Comparison of ENCODE assay signal across 8 mouse cellular contexts in the genomic region with DNA sequence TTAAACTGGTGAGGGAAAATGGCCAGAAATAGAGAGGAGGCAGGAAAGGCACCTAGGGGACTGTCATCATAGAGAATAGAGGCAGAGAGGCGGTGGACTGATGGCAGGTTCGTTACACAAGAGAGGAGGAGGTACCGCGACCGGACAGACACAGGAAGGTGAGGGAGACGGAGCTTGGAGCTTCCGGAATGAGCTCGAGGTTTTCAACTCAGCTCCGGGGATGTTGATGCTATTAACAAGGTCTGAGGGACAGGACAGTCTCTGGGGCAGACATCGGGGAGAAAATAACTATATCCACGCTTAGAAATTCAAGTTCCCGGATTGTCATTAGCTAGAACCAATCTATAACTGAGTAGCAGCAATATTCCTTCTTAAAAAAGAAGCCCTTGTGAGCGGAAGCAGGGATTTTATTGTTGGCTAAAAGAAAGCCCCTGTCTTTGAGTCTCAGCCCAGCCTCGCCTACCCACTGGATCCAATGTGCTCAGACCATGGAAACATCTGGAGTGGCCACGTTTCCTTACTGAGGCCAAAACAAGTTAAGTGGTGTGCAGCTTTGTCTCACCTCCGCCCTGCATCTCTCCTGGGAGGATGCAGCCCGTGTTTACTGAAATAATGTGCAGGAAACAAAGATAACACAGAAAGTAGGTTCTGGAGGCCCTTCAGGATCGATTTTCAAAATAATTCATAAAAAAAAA. TPM values are rescaled to one million over a fixed set of nuclear protein-coding genes. Genes with fewer than 3 reads are reported as not detected.
DNase-seq lines count a peak whose midpoint lies in the region; ATAC-seq and TF ChIP-seq lines count a peak whose summit lies in the region.

No protein-coding gene starts in this region.

- H3K9ac ChIP-seq in lung, embryonic 14.5 days = no peak overlapping the region
- H3K9ac ChIP-seq in embryonic facial prominence, embryonic 14.5 days (ENCODE audit: low read depth, low read length) = no peak overlapping the region
- H3K9ac ChIP-seq in kidney, embryonic 16.5 days (replicated peaks; ENCODE audit: low read length) = no peak overlapping the region

- peaks cover 13% of the 10 kb centered on the region for H3K4me1 ChIP-seq in lung, embryonic 14.5 days (ENCODE audit: insufficient read depth)
- H3K4me1 ChIP-seq in embryonic facial prominence, embryonic 14.5 days (ENCODE audit: control insufficient read depth, insufficient read depth, low read length) = no peaks in the 10 kb centered on the region
- no peaks in the 10 kb centered on the region; the same call in 1 of the 2 replicates for H3K4me1 ChIP-seq in kidney, embryonic 16.5 days (ENCODE audit: insufficient read depth, low read length)
- H3K4me1 ChIP-seq in thymus, adult 2 months (replicated peaks; ENCODE audit: control insufficient read depth, insufficient read depth, low read length) = no peaks in the 10 kb centered on the region; the same call in 1 of the 2 replicates

- WGBS in lung, embryonic 14.5 days = 51% methylated on average over 18 of the region's 18 CpGs
- WGBS in embryonic facial prominence, embryonic 14.5 days = 55% methylated on average over 18 of the region's 18 CpGs
- WGBS in kidney, embryonic 16.5 days = 60% methylated on average over 18 of the region's 18 CpGs
- 54% methylated on average over 18 of the region's 18 CpGs for WGBS in thymus, adult 2 months

- no peaks in the 10 kb centered on the region for H3K9me3 ChIP-seq in lung, embryonic 14.5 days (ENCODE audit: low read depth, low read length)
- no peaks in the 10 kb centered on the region for H3K9me3 ChIP-seq in embryonic facial prominence, embryonic 14.5 days (ENCODE audit: control insufficient read depth, low read length)
- no peaks in the 10 kb centered on the region for H3K9me3 ChIP-seq in kidney, embryonic 16.5 days (ENCODE audit: low read length)

- no peak overlapping the region for H3K4me3 ChIP-seq in lung, embryonic 14.5 days (ENCODE audit: low read depth, low read length)
- H3K4me3 ChIP-seq in embryonic facial prominence, embryonic 14.5 days (ENCODE audit: low read depth, low read length) = no peak overlapping the region
- no peak overlapping the region for H3K4me3 ChIP-seq in kidney, embryonic 16.5 days (ENCODE audit: low read length)
- H3K4me3 ChIP-seq in thymus, adult 2 months (ENCODE audit: control insufficient read depth, insufficient read depth, low read length) = no peak overlapping the region

- peak; percentile 45 for DNase-seq in lung, embryonic 14.5 days
- no peak for DNase-seq in lung, postnatal 14 days
- peak; percentile 56 for DNase-seq in embryonic facial prominence, embryonic 14.5 days (ENCODE audit: low spot score)
- peak; percentile 84 to 90 for DNase-seq in heart, adult 9 months (ENCODE audit: low spot score in 2 of 2)
- no peak for DNase-seq in thymus, adult 2 months
- DNase-seq in T-cell, adult 2 months (ENCODE audit: low spot score) = no peak
- DNase-seq in cerebellum, adult 11 months = no peak

- TF ChIP-seq POLR2A in thymus, adult 2 months (IDR thresholded peaks at IDR 0.05; ENCODE audit: control insufficient read depth, extremely low read depth, insufficient read depth, low read length, poor library complexity) = no peak

- no peaks in the 10 kb centered on the region for H3K27me3 ChIP-seq in lung, embryonic 14.5 days (ENCODE audit: insufficient read depth, low read length)
- H3K27me3 ChIP-seq in embryonic facial prominence, embryonic 14.5 days (replicated peaks; ENCODE audit: control insufficient read depth, insufficient read depth, low read length) = no peaks in the 10 kb centered on the region
- no peaks in the 10 kb centered on the region for H3K27me3 ChIP-seq in kidney, embryonic 16.5 days (ENCODE audit: insufficient read depth, low read length)
- H3K27me3 ChIP-seq in thymus, adult 2 months (ENCODE audit: control insufficient read depth, insufficient read depth, low read length) = no peaks in the 10 kb centered on the region

- no peak for TF ChIP-seq CTCF in lung, embryonic 14.5 days (IDR thresholded peaks at IDR 0.05; ENCODE audit: low read depth)
- TF ChIP-seq CTCF in thymus, adult 2 months (IDR thresholded peaks at IDR 0.05; ENCODE audit: borderline replicate concordance, control insufficient read depth, extremely low read depth, insufficient read depth, low read length, poor library complexity) = no peak

- no peak overlapping the region for H3K4me2 ChIP-seq in lung, embryonic 14.5 days
- H3K4me2 ChIP-seq in embryonic facial prominence, embryonic 14.5 days (ENCODE audit: low read depth, low read length) = no peak overlapping the region
- H3K4me2 ChIP-seq in kidney, embryonic 16.5 days (replicated peaks; ENCODE audit: low read depth, low read length) = no peak overlapping the region

- H3K36me3 ChIP-seq in lung, embryonic 14.5 days (ENCODE audit: insufficient read depth) = no peaks in the 10 kb centered on the region
- no peaks in the 10 kb centered on the region for H3K36me3 ChIP-seq in embryonic facial prominence, embryonic 14.5 days (ENCODE audit: control insufficient read depth, insufficient read depth, low read length)
- H3K36me3 ChIP-seq in kidney, embryonic 16.5 days (ENCODE audit: insufficient read depth, low read length) = no peaks in the 10 kb centered on the region
- no peaks in the 10 kb centered on the region for H3K36me3 ChIP-seq in thymus, adult 2 months (ENCODE audit: control insufficient read depth, insufficient read depth, low read length)

- peak overlapping the region; percentile 60; the same call in 1 of the 2 replicates for H3K27ac ChIP-seq in lung, embryonic 14.5 days (ENCODE audit: low read depth)
- peak overlapping the region; percentile 40; the same call in 1 of the 2 replicates for H3K27ac ChIP-seq in embryonic facial prominence, embryonic 14.5 days (replicated peaks; ENCODE audit: low read depth, low read length)
- H3K27ac ChIP-seq in kidney, embryonic 16.5 days (ENCODE audit: low read length) = peak overlapping the region; percentile 31; the same call in 1 of the 2 replicates
- no peak overlapping the region for H3K27ac ChIP-seq in thymus, adult 2 months (ENCODE audit: control insufficient read depth, insufficient read depth, low read length)

- ATAC-seq in lung, embryonic 14.5 days (ENCODE audit: insufficient read depth) = no peak
- ATAC-seq in embryonic facial prominence, embryonic 14.5 days (ENCODE audit: low read depth) = no peak
- ATAC-seq in kidney, embryonic 16.5 days (ENCODE audit: low FRiP score, low TSS enrichment) = peak; percentile 39; the same call in 1 of the 2 replicates

RNA-seq across cellular contexts. Expression of gene Lamc1, which starts 21.3 kb away (rescaled TPM):
- polyA plus RNA-seq in lung, embryonic 14.5 days (2014; fragmentation: Nextera tagmentation; extraction: Ambion mirVana) = 183 and 193 TPM in 2 replicates
- polyA plus RNA-seq in embryonic facial prominence, embryonic 14.5 days (2014; fragmentation: Nextera tagmentation; extraction: Ambion mirVana) = 87.8 and 98.5 TPM in 2 replicates
- polyA plus RNA-seq in kidney, embryonic 16.5 days (2015; fragmentation: Nextera tagmentation; extraction: Ambion mirVana) = 105 and 109 TPM in 2 replicates
- 30.3 and 30.5 TPM in 2 replicates for polyA plus RNA-seq in thymus, adult 2 months (2012; rRNA removed)

Comparison
In these comparisons a context has a peak if more than half of its experiments do, and no peak if none do; other contexts are left out.
1. DNase-seq: peak in lung, embryonic 14.5 days (single experiment), embryonic facial prominence, embryonic 14.5 days (single experiment) and heart, adult 9 months (2 of 2); none in lung, postnatal 14 days (single experiment), thymus, adult 2 months (single experiment), T-cell, adult 2 months (single experiment) and cerebellum, adult 11 months (single experiment).